Mouse (Mus musculus) lung, embryonic 14.5 days (tissue): ENCODE measurements around the gene Il1r1. TPM values are rescaled to one million over a fixed set of nuclear protein-coding genes. Genes with fewer than 3 reads are reported as not detected.
A peak's percentile ranks its signal among the peaks of the same experiment; 100 is the strongest.
"Not testable (repeated sequence)": the region's sequence is repeated elsewhere in the genome, so short reads cannot be mapped to it uniquely, and the experiment has no call there.

Experiments used
- ATAC-seq: fragments of 200-750 bp; cut with Nextera tagmentation; 2 replicates; pipeline ENCODE4 v1.8.0; 2017; ENCODE audit warnings: mild to moderate bottlenecking, moderate TSS enrichment, moderate library complexity; ENCODE audit not compliant: insufficient read depth
- DNase-seq: peaks from one replicate; pipeline ENCODE4 v3.0.0-alpha.2; 2015
- H3K27ac ChIP-seq: fragments of 300-500 bp; sonication (generic); 2 replicates; pipeline ENCODE4 v1.5.1; 2014; ENCODE audit warnings: low read depth, mild to moderate bottlenecking, moderate library complexity
- H3K27me3 ChIP-seq: fragments of 300-500 bp; sonication (generic); 2 replicates; pipeline ENCODE4 v1.6.1; 2014; ENCODE audit warnings: low read length, control low read depth; ENCODE audit not compliant: insufficient read depth
- H3K36me3 ChIP-seq: fragments of 300-500 bp; sonication (generic); 2 replicates; pipeline ENCODE4 v1.6.1; 2014; ENCODE audit warnings: control low read depth; ENCODE audit not compliant: insufficient read depth
- H3K4me1 ChIP-seq: fragments of 300-500 bp; sonication (generic); 2 replicates; pipeline ENCODE4 v1.6.1; 2014; ENCODE audit warnings: antibody characterized with exemption, control low read depth; ENCODE audit not compliant: insufficient read depth
- H3K4me2 ChIP-seq: fragments of 300-500 bp; sonication (generic); 2 replicates; pipeline ENCODE4 v1.6.1; 2014; ENCODE audit warnings: mild to moderate bottlenecking
- H3K4me3 ChIP-seq: fragments of 300-500 bp; sonication (generic); 2 replicates; pipeline ENCODE4 v1.5.1; 2014; ENCODE audit warnings: low read depth, low read length
- H3K9ac ChIP-seq: fragments of 300-500 bp; sonication (generic); 2 replicates; pipeline ENCODE4 v1.6.1; 2014
- H3K9me3 ChIP-seq: fragments of 300-500 bp; sonication (generic); 2 replicates; pipeline ENCODE4 v1.6.1; 2016; ENCODE audit warnings: low read depth, low read length, control low read depth
- CTCF ChIP-seq: IDR thresholded peaks from 2 replicates; pipeline ENCODE4 v1.5.1; 2016; ENCODE audit warnings: antibody characterized with exemption, low read depth
- WGBS: fragments of 180-500 bp; shearing (Covaris S2); extraction: QIAGEN DNeasy Blood & Tissue Kit; methylation state at CpG from one replicate; pipeline ENCODE4 v1.1.7; 2014; 5-methylcytosine and 5-hydroxymethylcytosine counted together
- polyA plus RNA-seq: library from polyadenylated mRNA; unstranded; fragments of >200 nt; fragmentation: Nextera tagmentation; extraction: Ambion mirVana; gene quantifications from 2 replicates; pipeline ENCODE4 v1.2.1, GENCODE M21; 2014

The Il1r1 gene
- polyA plus RNA-seq, 1 experiment from 2014 or later: 9.5 TPM

- no peak overlapping the region for H3K4me2 ChIP-seq
- no peak overlapping the region for H3K9ac ChIP-seq
- H3K36me3 ChIP-seq: no peaks in the 10 kb centered on the region
- H3K4me3 ChIP-seq: no peak overlapping the region
- no peaks in the 10 kb centered on the region for H3K4me1 ChIP-seq
- H3K27me3 ChIP-seq: no peaks in the 10 kb centered on the region
- no peaks in the 10 kb centered on the region for H3K9me3 ChIP-seq
- ATAC-seq: no peak
- no peak overlapping the region for H3K27ac ChIP-seq
- TF ChIP-seq CTCF: peak; percentile 23; the same call in 1 of the 2 replicates
- no peak for DNase-seq
- WGBS: 76% methylated on average over 12 of the region's 12 CpGs
Measured at GRCm38 (mm10) chr1:40290489-40291255, 65.8 kb downstream of the Il1r1 start.

GRCm38 (mm10) chr1:40292231-40292630, 67.4 kb downstream of the Il1r1 start:
- H3K4me1 ChIP-seq: no peaks in the 10 kb centered on the region
- H3K9me3 ChIP-seq: no peaks in the 10 kb centered on the region
- TF ChIP-seq CTCF: no peak
- no peak overlapping the region for H3K4me3 ChIP-seq
- no peak overlapping the region for H3K9ac ChIP-seq
- no peaks in the 10 kb centered on the region for H3K27me3 ChIP-seq
- H3K36me3 ChIP-seq: no peaks in the 10 kb centered on the region
- WGBS: 93% methylated on average over 2 of the region's 2 CpGs
- no peak overlapping the region for H3K27ac ChIP-seq
- DNase-seq (peak; percentile 34), ATAC-seq (no peak)
- H3K4me2 ChIP-seq: no peak overlapping the region

GRCm38 (mm10) chr1:40293891-40294290, 69.0 kb downstream of the Il1r1 start:
- 91% methylated on average over 7 of the region's 7 CpGs for WGBS
- no peak for ATAC-seq
- TF ChIP-seq CTCF: peak; percentile 52

GRCm38 (mm10) chr1:40294824-40295223, 69.9 kb downstream of the Il1r1 start:
- TF ChIP-seq CTCF: no peak
- no peak overlapping the region for H3K27ac ChIP-seq
- no peaks in the 10 kb centered on the region for H3K9me3 ChIP-seq
- no peak overlapping the region for H3K4me3 ChIP-seq
- H3K4me1 ChIP-seq: no peaks in the 10 kb centered on the region
- WGBS: 71% methylated on average over 9 of the region's 9 CpGs
- no peaks in the 10 kb centered on the region for H3K27me3 ChIP-seq
- H3K36me3 ChIP-seq: no peaks in the 10 kb centered on the region
- no peak for ATAC-seq
- DNase-seq: no peak
- no peak overlapping the region for H3K4me2 ChIP-seq
- H3K9ac ChIP-seq: no peak overlapping the region

More at GRCm38 (mm10) chr1:40293891-40294290, 69.0 kb downstream of the Il1r1 start:
- no peak overlapping the region for H3K4me3 ChIP-seq
- peak; percentile 27 for DNase-seq
- no peaks in the 10 kb centered on the region for H3K4me1 ChIP-seq
- H3K27ac ChIP-seq: no peak overlapping the region
- H3K9ac ChIP-seq: no peak overlapping the region
- H3K4me2 ChIP-seq: no peak overlapping the region
- no peaks in the 10 kb centered on the region for H3K27me3 ChIP-seq
- H3K9me3 ChIP-seq: no peaks in the 10 kb centered on the region
- no peaks in the 10 kb centered on the region for H3K36me3 ChIP-seq

GRCm38 (mm10) chr1:40298053-40298452, 73.2 kb downstream of the Il1r1 start:
- no peaks in the 10 kb centered on the region for H3K9me3 ChIP-seq
- no peak overlapping the region for H3K9ac ChIP-seq
- DNase-seq (no peak), ATAC-seq (no peak)
- H3K36me3 ChIP-seq: no peaks in the 10 kb centered on the region
- H3K27ac ChIP-seq: no peak overlapping the region
- no peaks in the 10 kb centered on the region for H3K27me3 ChIP-seq
- H3K4me1 ChIP-seq: no peaks in the 10 kb centered on the region
- TF ChIP-seq CTCF: no peak
- no peak overlapping the region for H3K4me2 ChIP-seq
- WGBS: 80% methylated on average over 2 of the region's 2 CpGs
- no peak overlapping the region for H3K4me3 ChIP-seq

- DNase-seq (no peak), ATAC-seq (no peak)
- no peak overlapping the region for H3K9ac ChIP-seq
- no peak overlapping the region for H3K4me2 ChIP-seq
- no peaks in the 10 kb centered on the region for H3K36me3 ChIP-seq
- H3K27ac ChIP-seq: no peak overlapping the region
- 64% methylated on average over 7 of the region's 7 CpGs for WGBS
- no peaks in the 10 kb centered on the region for H3K27me3 ChIP-seq
- H3K4me1 ChIP-seq: no peaks in the 10 kb centered on the region
- no peaks in the 10 kb centered on the region for H3K9me3 ChIP-seq
- H3K4me3 ChIP-seq: no peak overlapping the region
- TF ChIP-seq CTCF: no peak
Measured at GRCm38 (mm10) chr1:40303179-40303866, 78.4 kb downstream of the Il1r1 start.

GRCm38 (mm10) chr1:40304321-40304720, 79.4 kb downstream of the Il1r1 start:
- H3K4me2 ChIP-seq, H3K4me1 ChIP-seq, H3K9ac ChIP-seq, DNase-seq, ATAC-seq, H3K27ac ChIP-seq, H3K27me3 ChIP-seq, H3K36me3 ChIP-seq, H3K9me3 ChIP-seq, H3K4me3 ChIP-seq: not testable (repeated sequence)
- 80% methylated on average over 4 of the region's 4 CpGs for WGBS
